Mouse (Mus musculus) spleen, postnatal 10 days (tissue): Measurements from ENCODE around the gene Bean1.
A peak's percentile ranks its signal among the peaks of the same experiment; 100 is the strongest.

Experiments used
- DNase-seq, 2 experiments: peaks; one replicate each; pipeline ENCODE4 v3.0.0; 2021 to 2022; ENCODE audit warnings: low spot score in 2 of 2

Bean1 gene

GRCm38 (mm10) chr8:104171050-104171620 is 893 bp downstream of the Bean1 start:
- no peak for DNase-seq

DNA sequence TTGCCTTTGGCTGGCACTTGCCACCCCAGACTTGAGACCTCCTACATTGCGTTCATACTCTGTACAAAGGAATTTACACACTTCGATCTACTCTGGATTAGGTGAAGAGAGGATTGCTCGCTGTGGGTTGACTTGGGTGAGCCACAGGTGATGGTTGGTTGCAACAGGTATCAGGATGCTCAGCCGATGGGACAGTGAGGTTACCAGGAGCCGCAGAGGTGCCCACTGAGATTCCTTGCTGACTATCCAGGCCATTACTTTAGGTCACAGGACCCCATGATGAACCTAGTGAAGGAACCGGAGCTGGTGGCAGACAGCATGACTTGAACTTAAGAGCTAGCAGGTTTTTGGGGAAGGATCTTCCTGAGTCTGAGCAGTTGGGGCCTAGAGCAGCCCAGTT is 2.2 kb downstream of the Bean1 start:
- DNase-seq, result no peak

DNA sequence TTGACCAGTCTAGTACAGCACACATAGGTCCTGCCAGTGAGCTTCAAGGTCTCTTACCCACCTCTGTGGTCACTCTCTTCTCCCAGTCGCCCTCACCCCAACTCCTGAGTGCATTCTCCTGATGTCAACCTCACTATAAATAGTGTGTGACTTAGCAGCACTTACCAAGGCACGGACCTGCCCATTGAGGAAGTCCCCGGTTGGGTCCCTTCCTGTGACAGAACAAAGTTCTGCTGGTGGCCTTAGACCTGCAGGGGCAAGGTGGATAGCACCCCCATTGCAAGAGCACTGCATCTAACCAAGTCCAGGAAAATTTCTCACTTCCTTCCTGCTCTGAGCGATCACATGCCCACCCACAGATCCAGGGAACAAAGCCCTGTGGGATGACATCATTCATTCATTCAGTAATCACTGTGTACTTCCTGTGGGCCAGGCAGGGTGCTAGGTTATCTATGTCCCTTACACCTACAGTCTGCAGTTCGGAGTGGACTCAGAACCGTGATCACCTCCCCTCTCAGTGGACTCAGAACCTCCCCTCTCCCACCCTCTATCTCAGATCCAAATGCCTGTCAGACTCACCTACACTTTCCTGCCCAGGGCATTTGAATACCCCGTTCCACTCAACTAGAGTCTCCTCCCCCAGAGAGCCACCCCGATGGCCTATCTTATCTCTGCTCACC is 5.7 kb downstream of the Bean1 start:
- no peak for DNase-seq

GRCm38 (mm10) chr8:104177054-104177453 is 6.8 kb downstream of the Bean1 start:
- no peak for DNase-seq

GRCm38 (mm10) chr8:104184905-104185304 is 14.7 kb downstream of the Bean1 start:
- DNase-seq, result peak in 1 of 2 experiments; percentile 45

- no peak for DNase-seq
Measured at GRCm38 (mm10) chr8:104186827-104187226, 16.6 kb downstream of the Bean1 start.

- no peak for DNase-seq
Measured at GRCm38 (mm10) chr8:104187622-104188021, 17.4 kb downstream of the Bean1 start.

GRCm38 (mm10) chr8:104188459-104188858 is 18.2 kb downstream of the Bean1 start:
- no peak for DNase-seq

DNA sequence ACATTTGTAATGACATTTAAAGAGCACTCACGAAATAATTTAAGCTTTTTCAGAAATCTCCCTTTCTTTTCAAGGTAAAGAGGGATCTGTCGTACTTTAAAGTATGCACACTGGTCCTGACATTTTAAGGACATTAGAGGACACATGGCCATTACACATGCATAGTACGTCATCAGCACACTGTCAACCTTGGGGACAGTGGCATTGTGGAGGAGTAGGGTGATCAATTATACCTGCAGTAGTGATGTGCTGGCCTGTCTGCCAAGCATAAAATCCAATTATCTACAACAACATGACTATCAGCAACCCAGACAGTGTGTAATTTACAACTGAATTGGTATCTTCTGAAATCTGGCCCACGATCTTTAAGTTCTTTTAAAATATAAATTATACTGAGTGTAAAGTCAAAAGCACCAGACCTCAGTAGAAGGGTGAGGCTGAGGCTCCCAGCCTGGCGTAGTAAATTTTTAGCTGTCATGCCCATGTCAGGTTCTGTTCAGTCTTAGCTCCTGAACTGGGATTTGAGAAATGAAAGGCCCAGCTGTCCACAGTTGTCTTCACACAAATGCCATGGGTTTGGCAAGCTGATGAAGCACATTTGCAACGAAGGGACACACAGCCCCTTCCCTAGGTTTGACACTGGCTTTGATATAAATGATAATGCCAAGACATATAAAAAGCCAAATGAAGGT is 20.7 kb downstream of the Bean1 start:
- no peak for DNase-seq

DNA sequence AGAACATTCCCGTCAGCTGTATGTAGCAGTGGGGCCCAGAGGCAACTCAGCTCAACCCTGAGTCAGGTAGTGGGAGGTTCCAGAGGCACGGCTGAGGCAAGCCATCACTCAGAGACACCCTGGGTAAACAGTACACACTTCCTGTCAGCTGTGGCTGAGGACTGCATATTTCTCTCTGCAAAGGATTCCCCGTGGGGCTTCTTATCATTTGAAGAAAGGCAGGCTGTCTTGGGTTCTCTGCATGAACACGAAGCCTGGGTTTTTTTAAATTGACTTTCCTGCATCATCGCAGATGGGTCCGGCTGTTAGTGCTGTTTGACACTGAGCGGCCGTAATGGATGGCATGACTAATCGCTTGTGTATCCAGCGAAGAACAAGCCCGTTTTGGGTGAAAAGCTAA is 21.3 kb downstream of the Bean1 start:
- DNase-seq, result peak in 1 of 2 experiments; percentile 30

- no peak for DNase-seq
Measured at GRCm38 (mm10) chr8:104199802-104200201, 29.6 kb downstream of the Bean1 start.

- DNase-seq, result no peak
Measured at GRCm38 (mm10) chr8:104201622-104202021, 31.4 kb downstream of the Bean1 start.

DNA sequence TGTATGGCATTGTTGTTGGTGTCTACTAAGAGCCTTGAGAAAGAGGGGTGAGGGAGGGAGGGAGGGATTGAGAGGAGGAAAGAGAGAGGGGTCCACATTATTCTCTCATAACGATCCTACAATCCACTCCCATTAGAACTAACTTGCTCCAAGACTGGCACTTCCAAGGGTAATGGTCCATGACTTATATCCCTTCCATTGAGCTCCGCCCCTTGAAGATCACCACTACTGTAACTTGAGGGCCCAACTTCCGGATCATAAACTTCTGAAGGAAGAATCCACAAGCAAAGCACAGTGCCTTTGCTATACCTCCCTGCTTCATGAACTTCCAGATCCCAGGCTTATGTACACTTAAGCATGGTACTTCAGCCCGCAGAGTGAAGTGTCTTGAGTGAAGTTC is 32.1 kb downstream of the Bean1 start:
- DNase-seq, result no peak

GRCm38 (mm10) chr8:104205292-104205691 is 35.0 kb downstream of the Bean1 start:
- no peak for DNase-seq

DNA sequence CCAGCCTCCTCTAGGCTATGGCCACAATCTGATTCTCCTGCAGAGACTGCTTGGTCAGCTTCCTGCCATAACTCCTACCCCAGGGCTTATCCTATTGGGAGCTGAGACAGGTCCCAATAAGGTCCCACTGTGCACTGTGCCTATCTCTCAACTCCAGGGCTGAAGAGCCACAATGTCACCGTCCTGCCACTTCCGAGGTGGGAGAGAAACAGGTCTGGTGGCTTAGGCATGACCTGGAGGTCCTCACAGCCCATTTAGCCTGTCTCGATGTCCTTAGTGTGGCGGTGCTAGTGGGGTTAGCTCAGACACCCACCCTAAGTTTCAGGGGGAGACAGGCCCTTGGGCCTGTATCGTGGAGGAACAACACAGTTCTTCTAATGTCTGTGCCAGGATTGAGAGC is 47.4 kb downstream of the Bean1 start:
- DNase-seq, result no peak

DNA sequence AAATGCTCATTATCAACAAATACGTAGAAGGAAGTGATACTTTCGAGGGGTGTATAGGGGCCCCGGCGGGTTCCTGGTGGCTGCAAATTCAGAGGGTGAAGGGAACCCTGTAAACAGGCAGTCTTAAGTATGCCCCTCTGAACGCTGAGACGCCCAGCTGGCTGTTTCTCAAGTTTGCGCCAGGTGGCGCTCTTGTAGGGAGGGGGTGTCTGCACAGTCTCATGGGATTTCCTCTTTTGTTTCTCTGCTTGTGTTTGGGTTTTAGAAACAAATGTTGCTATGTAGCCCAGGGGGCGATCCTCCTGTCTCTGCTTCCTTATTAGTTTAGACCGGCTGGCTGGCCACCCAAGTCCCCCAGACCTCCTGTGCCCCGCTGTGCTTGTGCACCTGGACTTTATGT is 48.8 kb downstream of the Bean1 start:
- peak; percentile 46 to 79 for DNase-seq

- peak; percentile 51 to 82 for DNase-seq
Measured at GRCm38 (mm10) chr8:104219806-104220205, 49.6 kb downstream of the Bean1 start.

- DNase-seq, result no peak
Measured at GRCm38 (mm10) chr8:104227048-104227447, 56.8 kb downstream of the Bean1 start.

GRCm38 (mm10) chr8:104230377-104230776 is 60.1 kb downstream of the Bean1 start:
- DNase-seq, result no peak

DNA sequence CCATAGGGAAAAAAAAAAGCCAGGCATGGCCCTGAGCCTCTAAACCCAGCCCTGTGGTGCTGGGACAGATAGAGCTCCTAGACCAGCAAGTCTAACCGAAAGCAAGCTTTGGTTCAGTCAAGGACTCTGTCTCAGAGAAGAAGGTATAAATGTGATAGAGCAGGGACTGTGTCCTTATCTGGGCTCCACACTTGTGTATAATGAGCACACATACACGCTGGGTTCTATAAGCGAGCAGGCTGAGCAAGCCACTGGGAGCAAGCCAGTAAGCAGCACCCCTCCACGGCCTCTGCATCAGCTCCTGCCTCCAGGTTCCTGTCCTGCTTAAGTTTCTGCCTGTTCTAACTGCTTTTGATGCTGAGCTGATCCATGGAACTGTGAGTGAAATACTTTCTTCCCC is 61.8 kb downstream of the Bean1 start:
- no peak for DNase-seq

DNA sequence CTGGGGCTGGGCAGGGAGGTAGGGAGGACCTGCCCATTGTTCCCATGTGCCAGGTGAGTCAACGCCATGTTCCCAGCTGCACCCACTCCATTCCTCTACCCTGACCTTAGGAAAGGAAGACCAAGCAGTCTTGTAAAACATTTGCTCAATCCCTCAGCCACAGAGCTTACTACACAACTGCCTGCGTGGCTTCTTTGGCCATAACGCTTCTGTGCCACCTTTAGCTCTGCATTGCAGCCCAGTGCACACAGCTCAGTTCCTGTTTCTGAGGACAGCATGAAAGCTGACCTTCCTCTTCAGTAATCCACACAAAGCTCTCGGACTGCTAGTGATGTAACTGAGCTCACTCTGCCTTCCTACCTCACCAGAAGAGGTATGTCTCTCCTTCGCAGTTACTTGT is 62.7 kb downstream of the Bean1 start:
- peak in 1 of 2 experiments; percentile 42 for DNase-seq

DNA sequence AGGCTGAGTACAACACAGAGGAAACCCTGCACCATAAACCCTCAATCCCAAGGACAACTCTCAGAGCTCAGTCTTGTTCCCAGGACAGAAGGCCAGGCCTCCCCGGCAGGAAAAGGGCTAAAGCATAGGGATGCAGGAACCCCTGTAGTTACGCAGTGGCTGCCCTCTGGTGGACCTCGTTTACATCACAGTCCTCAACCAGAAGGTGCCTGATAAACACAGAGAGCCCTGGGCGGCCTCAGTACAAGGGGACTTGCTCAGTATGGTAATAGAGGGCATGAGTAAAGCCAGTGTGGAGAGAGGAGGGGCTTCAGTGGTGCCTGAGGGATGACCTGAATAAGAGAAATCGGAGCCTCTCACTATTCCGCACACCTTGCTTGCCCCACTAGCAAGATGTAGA is 64.3 kb downstream of the Bean1 start:
- DNase-seq, result peak in 1 of 2 experiments; percentile 40

- DNase-seq, result peak in 1 of 2 experiments; percentile 28
Measured at GRCm38 (mm10) chr8:104239418-104239861, 69.2 kb downstream of the Bean1 start.
